Mouse (Mus musculus): ENCODE results near the gene Cd84.
A peak's percentile ranks its signal among the peaks of the same experiment; 100 is the strongest.

Gene Cd84

GRCm38 (mm10) chr1:171915638-171916458, 76.4 kb downstream of the Cd84 start:
- peak; percentile 63 for DNase-seq (ENCODE audit: low read depth, low spot score)

DNA sequence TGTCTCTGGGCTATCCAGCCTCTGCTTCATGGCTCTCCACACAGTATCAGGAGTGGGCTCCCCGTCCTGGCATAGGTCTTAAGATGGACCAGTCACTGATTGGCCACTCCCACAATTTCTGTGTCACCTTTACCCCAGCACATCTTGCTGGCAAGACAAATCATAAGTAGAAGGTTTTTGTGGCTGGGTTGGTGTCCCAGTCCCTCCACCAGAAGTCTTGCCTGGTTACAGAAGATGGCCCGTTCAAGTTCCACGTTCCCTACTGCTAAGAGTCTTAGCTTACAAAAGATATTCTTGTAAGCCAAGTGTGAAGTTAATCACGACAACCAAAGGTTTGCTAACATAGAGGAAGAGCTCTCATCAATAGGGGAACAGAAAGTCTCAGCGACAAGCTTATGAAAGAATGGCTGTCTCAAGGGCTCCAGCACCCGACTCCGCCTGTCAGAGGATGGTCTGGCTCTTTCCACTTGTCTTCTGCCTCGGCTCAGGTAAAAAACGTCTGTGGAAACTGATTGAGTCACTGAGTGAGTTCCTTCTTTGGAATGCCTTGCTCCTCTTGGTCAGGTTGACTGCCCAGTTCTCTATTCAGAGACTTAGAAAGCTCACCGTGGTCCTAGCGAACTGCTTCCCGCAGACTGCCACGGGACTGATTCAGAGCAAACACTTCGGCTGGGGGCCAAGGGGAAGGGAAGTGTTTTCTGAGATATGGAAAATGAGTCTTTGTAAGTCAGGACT, 78.0 kb downstream of the Cd84 start, which contains the start of gene Slamf6:
Gene Slamf6, plus strand, starts transcription at position 211 of the 735 bp plus-strand sequence.
- DNase-seq (ENCODE audit: low read depth, low spot score): peak; percentile 71

DNA sequence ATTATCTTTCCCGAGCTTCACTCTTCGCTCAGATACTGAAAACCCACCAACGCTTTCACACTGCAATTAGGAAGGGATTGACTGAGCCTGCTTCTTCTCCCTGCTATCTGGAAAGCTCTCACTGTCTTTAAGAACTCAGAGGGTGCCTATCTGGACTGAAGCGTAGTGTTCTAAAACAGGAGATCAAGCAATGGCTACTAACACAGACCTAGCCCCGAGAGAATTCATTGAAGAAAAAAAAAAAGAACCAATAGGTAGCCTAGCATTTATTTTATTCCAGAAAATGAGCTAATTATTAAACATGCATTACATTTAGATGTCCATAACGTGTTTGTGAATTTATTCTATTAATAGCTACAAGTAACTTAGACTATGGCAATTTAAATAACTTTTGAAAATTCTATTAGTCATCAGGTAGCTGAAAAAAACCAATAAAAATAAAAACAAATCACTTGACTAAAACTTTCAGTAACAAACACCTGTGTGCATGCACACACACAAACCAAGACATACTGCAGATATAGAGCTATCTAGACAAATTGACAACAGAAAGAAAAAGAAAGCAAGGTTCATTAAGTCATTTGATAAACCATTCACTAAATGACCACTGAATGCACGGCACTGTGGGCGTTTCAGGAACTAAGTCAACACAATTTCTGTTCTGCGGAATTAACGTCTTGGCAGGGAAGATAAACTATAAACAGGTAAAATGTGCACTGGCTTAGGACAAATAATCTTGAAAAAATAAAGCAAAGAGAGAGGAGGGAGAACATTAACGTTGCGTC, 78.8 kb downstream of the Cd84 start:
- DNase-seq (ENCODE audit: low read depth, low spot score): peak; percentile 31

- peak; percentile 54 for DNase-seq (ENCODE audit: low read depth, low spot score)
These were observed 79.7 kb downstream of the Cd84 start for GRCm38 (mm10) chr1:171919193-171919592.

GRCm38 (mm10) chr1:171919901-171920510, 80.5 kb downstream of the Cd84 start:
- DNase-seq (ENCODE audit: low read depth, low spot score): peak; percentile 27

- DNase-seq (ENCODE audit: low read depth, low spot score): peak; percentile 78
These were observed 81.6 kb downstream of the Cd84 start for GRCm38 (mm10) chr1:171920989-171921621.

DNA sequence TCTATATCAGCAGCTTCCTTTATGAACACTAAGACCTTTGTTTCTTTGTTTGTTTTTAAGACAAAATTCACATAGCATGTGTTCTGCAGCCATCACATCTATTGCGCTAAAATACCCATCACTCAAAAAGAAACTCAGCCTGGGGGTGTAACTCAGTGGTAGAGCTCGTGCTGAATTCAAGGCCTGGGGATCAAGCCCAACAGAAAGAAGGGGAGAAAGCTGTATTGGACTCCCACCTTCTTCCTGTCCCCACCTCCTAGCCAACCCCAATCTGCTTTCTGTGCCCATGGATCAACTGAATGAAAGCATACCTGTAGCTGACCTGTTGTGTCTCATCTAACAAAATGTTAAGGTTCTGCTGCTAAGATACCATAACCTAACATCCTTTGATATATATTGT, 82.1 kb downstream of the Cd84 start:
- no peak for DNase-seq (ENCODE audit: low read depth, low spot score)

DNA sequence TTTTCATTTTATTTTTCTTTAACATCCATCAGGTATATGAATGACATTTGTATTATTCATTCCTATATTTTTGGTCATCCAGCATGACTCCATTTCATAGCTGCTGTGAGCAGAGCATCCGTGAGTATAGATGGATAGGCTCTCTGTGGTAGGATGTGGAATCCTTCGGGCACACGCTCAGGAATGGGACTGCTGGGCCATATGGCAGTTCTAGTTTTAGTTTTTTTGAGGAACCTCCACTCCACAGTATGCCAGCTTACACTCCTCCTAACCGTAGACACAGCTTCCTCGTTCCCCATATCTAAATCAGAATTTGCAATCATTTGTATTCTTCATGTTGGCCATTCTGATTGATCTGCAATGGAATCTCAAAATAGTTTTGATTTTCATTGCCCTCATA, 83.3 kb downstream of the Cd84 start:
- no peak for DNase-seq (ENCODE audit: low read depth, low spot score)

DNA sequence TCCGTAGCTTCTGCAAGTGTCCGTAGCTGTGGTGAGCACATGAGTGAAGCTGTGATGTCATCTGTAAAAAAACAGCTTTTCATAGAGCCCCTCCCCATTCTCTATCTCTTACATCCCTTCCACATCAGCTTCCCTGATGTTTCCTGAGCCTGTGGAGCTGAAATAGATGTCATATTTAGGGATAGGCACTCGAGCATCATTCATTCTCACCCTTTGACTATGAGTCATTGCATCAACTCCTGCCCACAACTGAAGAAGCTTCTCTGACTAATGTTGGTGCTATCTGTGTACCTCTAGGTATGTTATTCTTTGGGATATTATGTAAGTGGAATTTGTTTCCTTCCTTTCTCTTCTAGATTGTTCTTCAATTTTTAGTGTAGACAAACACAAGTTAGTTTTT, 85.4 kb downstream of the Cd84 start:
- DNase-seq (ENCODE audit: low read depth, low spot score): no peak

GRCm38 (mm10) chr1:171933851-171934250, 94.4 kb downstream of the Cd84 start:
- DNase-seq (ENCODE audit: low read depth, low spot score): no peak

- DNase-seq (ENCODE audit: low read depth, low spot score): peak; percentile 83
These were observed 99.8 kb downstream of the Cd84 start for GRCm38 (mm10) chr1:171938952-171939948.
